Mouse (Mus musculus) liver (tissue): ENCODE data around the gene Apoc3.

Experiments used
- DNase-seq: peaks from one replicate; pipeline ENCODE4 v3.0.0-alpha.2; 2020; ENCODE audit warnings: mixed read lengths

Gene Apoc3

GRCm38 (mm10) chr9:46229573-46230449, 5.6 kb downstream of the Apoc3 start:
- peak; percentile 78 for DNase-seq

- peak; percentile 59 for DNase-seq
Observed at GRCm38 (mm10) chr9:46228491-46228890, 6.9 kb downstream of the Apoc3 start, which contains the start of gene Apoa1. Gene Apoa1 (plus strand): TSS chr9:46228580.

GRCm38 (mm10) chr9:46227064-46227614, 8.3 kb downstream of the Apoc3 start:
- no peak for DNase-seq

GRCm38 (mm10) chr9:46224945-46225660, 10.3 kb downstream of the Apoc3 start:
- DNase-seq, result no peak

- no peak for DNase-seq
Observed at GRCm38 (mm10) chr9:46224101-46224500, 11.3 kb downstream of the Apoc3 start.

GRCm38 (mm10) chr9:46223090-46223489, 12.3 kb downstream of the Apoc3 start:
- no peak for DNase-seq

- DNase-seq, result no peak
Observed at GRCm38 (mm10) chr9:46218176-46218575, 17.3 kb downstream of the Apoc3 start.

GRCm38 (mm10) chr9:46216744-46217470, 18.5 kb downstream of the Apoc3 start:
- peak; percentile 49 for DNase-seq

- DNase-seq, result peak; percentile 57
Observed at GRCm38 (mm10) chr9:46215338-46216322, 19.8 kb downstream of the Apoc3 start.

- no peak for DNase-seq
Observed at GRCm38 (mm10) chr9:46214946-46215337, 20.5 kb downstream of the Apoc3 start.

GRCm38 (mm10) chr9:46214276-46214675, 21.2 kb downstream of the Apoc3 start:
- DNase-seq, result no peak

GRCm38 (mm10) chr9:46210473-46210872, 25.0 kb downstream of the Apoc3 start:
- no peak for DNase-seq

GRCm38 (mm10) chr9:46208401-46208974, 26.9 kb downstream of the Apoc3 start:
- DNase-seq, result no peak

GRCm38 (mm10) chr9:46207501-46207869, 28.0 kb downstream of the Apoc3 start:
- no peak for DNase-seq

- peak; percentile 34 for DNase-seq
Observed at GRCm38 (mm10) chr9:46206834-46207500, 28.5 kb downstream of the Apoc3 start.

- no peak for DNase-seq
Observed at GRCm38 (mm10) chr9:46199609-46200008, 35.8 kb downstream of the Apoc3 start.

GRCm38 (mm10) chr9:46198936-46199335, 36.5 kb downstream of the Apoc3 start:
- no peak for DNase-seq

- no peak for DNase-seq
Observed at GRCm38 (mm10) chr9:46198461-46198860, 37.0 kb downstream of the Apoc3 start.

GRCm38 (mm10) chr9:46196699-46197169, 38.7 kb downstream of the Apoc3 start:
- no peak for DNase-seq

GRCm38 (mm10) chr9:46194809-46195208, 40.6 kb downstream of the Apoc3 start:
- no peak for DNase-seq

- no peak for DNase-seq
Observed at GRCm38 (mm10) chr9:46192642-46193041, 42.8 kb downstream of the Apoc3 start.
